Mouse (Mus musculus) liver, adult 2 months (tissue): ENCODE measurements around the gene G3bp2.

Experiments
- CTCF ChIP-seq: fragments of 200-500 bp; IDR thresholded peaks from 2 replicates; pipeline ENCODE4 v1.5.1; 2011; ENCODE audit warnings: low read depth, low read length, control low read depth
- POLR2A ChIP-seq: fragments of 200-500 bp; IDR thresholded peaks from 2 replicates; pipeline ENCODE4 v1.6.1; 2011; ENCODE audit warnings: low read length, control low read depth; ENCODE audit not compliant: insufficient read depth; ENCODE audit errors: extremely low read depth

GRCm38 (mm10) chr5:92081326-92081725 is 2.2 kb downstream of the G3bp2 start:
- TF ChIP-seq CTCF (no peak), POLR2A (no peak)
